Mouse (Mus musculus) E14TG2a.4 (cell line): Measurements from ENCODE around the gene E330009J07Rik.

Experiments
- H3K27me3 ChIP-seq: 2 replicates; pipeline ENCODE4 v1.6.1; 2014; ENCODE audit warnings: low read length, control low read depth; ENCODE audit not compliant: insufficient read depth
- H3K36me3 ChIP-seq: 2 replicates; pipeline ENCODE4 v1.6.1; 2014; ENCODE audit warnings: low read length, control low read depth; ENCODE audit not compliant: insufficient read depth
- H3K4me1 ChIP-seq: replicated peaks from 2 replicates; pipeline ENCODE4 v1.6.1; 2014; ENCODE audit warnings: low read depth, low read length, control low read depth
- H3K4me3 ChIP-seq: replicated peaks from 2 replicates; pipeline ENCODE4 v1.5.1; 2014; ENCODE audit warnings: mild to moderate bottlenecking, low read length
- H3K9me3 ChIP-seq: 2 replicates; pipeline ENCODE4 v1.6.1; 2014; ENCODE audit warnings: low read length, control low read depth
- CTCF ChIP-seq: conservative IDR thresholded peaks from 2 replicates; pipeline ENCODE4 v1.5.1; 2014; ENCODE audit warnings: low read length
- NANOG ChIP-seq: IDR thresholded peaks from 2 replicates; pipeline ENCODE4 v1.6.1; 2014; ENCODE audit warnings: borderline replicate concordance, low read length, mixed read lengths
- POU5F1 ChIP-seq: IDR thresholded peaks from 2 replicates; pipeline ENCODE4 v1.6.1; 2014; ENCODE audit warnings: low read length, borderline replicate concordance

Gene E330009J07Rik

GRCm38 (mm10) chr6:40448626-40449025 lies 12.7 kb upstream of the E330009J07Rik start:
- no peaks in the 10 kb centered on the region for H3K36me3 ChIP-seq
- TF ChIP-seq POU5F1 (no peak), CTCF (no peak), NANOG (no peak)
- no peak overlapping the region for H3K4me3 ChIP-seq
- H3K9me3 ChIP-seq = no peaks in the 10 kb centered on the region
- peaks cover 19% of the 10 kb centered on the region for H3K27me3 ChIP-seq
- no peaks in the 10 kb centered on the region for H3K4me1 ChIP-seq

- H3K4me3 ChIP-seq = no peak overlapping the region
- peaks cover 34% of the 10 kb centered on the region for H3K27me3 ChIP-seq
- H3K9me3 ChIP-seq = peaks cover 7% of the 10 kb centered on the region; the same call in 1 of the 2 replicates
- no peak for TF ChIP-seq POU5F1
- no peak for TF ChIP-seq CTCF
- no peaks in the 10 kb centered on the region for H3K36me3 ChIP-seq
- peaks cover 7% of the 10 kb centered on the region for H3K4me1 ChIP-seq
Observed at GRCm38 (mm10) chr6:40443281-40443928, 7.5 kb upstream of the E330009J07Rik start.

DNA sequence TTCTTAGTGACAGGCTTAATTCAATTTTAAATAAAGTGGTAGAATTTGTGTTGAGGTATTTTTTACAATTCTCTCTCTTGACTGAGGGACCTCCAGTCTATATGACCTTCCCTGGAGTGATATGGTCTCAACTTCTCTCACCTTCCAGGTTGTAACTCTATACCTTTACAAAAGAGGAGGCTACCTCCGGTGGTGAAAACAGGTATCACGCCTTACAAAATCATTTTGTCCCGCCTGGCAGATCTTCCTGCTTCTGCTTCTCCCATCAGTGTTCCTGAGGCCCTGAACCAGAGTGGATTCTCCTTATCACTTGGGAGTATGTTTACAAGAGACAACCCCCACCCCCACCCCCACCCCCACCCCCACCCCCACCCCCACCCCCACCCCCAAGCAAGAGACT lies 5.8 kb upstream of the E330009J07Rik start:
- Histone ChIP-seq H3K9me3 (peaks cover 7% of the 10 kb centered on the region; the same call in 1 of the 2 replicates), H3K36me3 (no peaks in the 10 kb centered on the region), H3K4me1 (peaks cover 7% of the 10 kb centered on the region), H3K4me3 (no peak overlapping the region), H3K27me3 (peaks cover 48% of the 10 kb centered on the region)
- TF ChIP-seq POU5F1 (no peak), CTCF (peak; percentile 14; the same call in 1 of the 2 replicates)

- Histone ChIP-seq H3K4me1 (peaks cover 7% of the 10 kb centered on the region), H3K4me3 (no peak overlapping the region), H3K9me3 (peaks cover 7% of the 10 kb centered on the region; the same call in 1 of the 2 replicates), H3K36me3 (no peaks in the 10 kb centered on the region), H3K27me3 (peaks cover 52% of the 10 kb centered on the region)
- no peak for TF ChIP-seq CTCF
- TF ChIP-seq NANOG = no peak
- no peak for TF ChIP-seq POU5F1
Observed at GRCm38 (mm10) chr6:40441276-40441675, 5.3 kb upstream of the E330009J07Rik start.

- H3K4me3 ChIP-seq = no peak overlapping the region
- TF ChIP-seq CTCF (no peak), NANOG (no peak), POU5F1 (no peak)
- no peaks in the 10 kb centered on the region for H3K36me3 ChIP-seq
- H3K9me3 ChIP-seq = peaks cover 7% of the 10 kb centered on the region; the same call in 1 of the 2 replicates
- peaks cover 12% of the 10 kb centered on the region for H3K4me1 ChIP-seq
- peaks cover 60% of the 10 kb centered on the region for H3K27me3 ChIP-seq
Observed at GRCm38 (mm10) chr6:40439731-40440130, 3.8 kb upstream of the E330009J07Rik start.

GRCm38 (mm10) chr6:40438936-40439335 lies 3.0 kb upstream of the E330009J07Rik start, which contains the start of gene Wee2:
Gene Wee2, plus strand, starts transcription at chr6:40439088.
- TF ChIP-seq POU5F1 (no peak), CTCF (no peak), NANOG (no peak)
- peaks cover 7% of the 10 kb centered on the region; the same call in 1 of the 2 replicates for H3K9me3 ChIP-seq
- H3K27me3 ChIP-seq = peaks cover 66% of the 10 kb centered on the region
- H3K4me1 ChIP-seq = peaks cover 17% of the 10 kb centered on the region
- no peaks in the 10 kb centered on the region for H3K36me3 ChIP-seq
- no peak within 1 kb of the TSS for H3K4me3 ChIP-seq

DNA sequence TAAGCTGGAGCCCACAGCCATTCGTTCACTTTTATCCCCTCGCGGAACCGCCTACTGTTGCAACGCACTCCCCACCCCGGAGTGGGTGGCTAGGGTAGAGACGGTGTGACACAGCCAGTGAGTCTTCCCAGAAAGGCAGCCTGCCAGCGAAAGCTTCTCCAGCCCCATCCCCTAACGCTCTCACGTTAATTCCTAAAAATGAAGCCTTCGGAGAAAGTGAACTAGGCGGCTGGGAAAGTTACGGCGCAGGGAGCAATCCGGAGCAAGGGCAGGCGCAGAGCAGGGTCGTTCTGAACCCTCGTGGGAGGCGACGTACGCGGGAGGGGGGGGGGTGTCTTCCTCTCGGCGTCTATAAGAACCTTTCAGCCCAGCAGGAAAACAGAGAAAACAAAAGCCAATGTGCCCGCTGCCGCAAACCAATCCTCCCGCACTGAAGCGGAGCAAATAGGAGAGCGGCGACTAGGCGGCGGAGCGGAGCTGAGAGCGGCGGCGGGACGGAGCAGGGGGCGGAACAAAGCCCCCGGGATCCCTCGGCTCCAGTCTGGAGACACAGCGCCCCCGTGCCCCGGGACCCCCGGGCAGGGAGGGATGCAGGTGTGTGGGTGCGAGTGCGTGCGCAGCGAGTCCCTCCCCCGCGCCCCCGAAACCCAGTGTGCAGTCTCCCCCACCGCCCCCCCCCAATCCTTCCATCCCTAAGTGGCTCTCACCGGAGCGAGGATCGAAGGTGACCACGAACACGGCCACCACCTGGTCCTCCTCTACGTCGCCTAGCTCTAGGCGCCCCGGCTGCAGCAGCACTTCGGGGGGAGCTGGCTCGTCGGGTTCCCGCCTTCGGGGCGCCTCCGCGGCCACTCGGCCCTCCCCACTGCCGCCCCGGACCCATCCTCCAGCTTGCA lies 536 bp downstream of the E330009J07Rik start:
- no peak for TF ChIP-seq CTCF
- no peak for TF ChIP-seq NANOG
- TF ChIP-seq POU5F1 = no peak
- peaks cover 10% of the 10 kb centered on the region for H3K4me1 ChIP-seq
- H3K27me3 ChIP-seq = peaks cover 70% of the 10 kb centered on the region

DNA sequence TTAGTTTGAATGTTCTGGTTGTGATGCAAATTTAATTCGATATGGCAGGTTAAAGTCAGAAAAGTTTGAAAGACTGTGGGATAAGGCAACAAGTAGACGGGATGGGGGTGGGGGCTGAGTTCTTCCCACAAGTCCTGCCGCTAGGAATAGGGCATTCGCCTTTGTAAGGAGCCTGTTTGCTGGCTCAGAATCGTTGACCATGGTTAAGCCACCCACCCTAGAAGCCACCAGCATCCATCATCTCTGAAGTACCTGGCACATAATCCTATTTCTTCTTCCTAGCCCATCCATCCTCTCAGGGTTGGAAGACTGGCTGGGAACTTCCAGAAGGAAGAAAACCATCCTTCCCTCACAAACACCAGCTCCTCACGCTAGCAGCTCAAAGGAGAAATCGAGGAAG lies 1.2 kb downstream of the E330009J07Rik start:
- Histone ChIP-seq H3K27me3 (peaks cover 65% of the 10 kb centered on the region), H3K4me1 (peaks cover 10% of the 10 kb centered on the region), H3K4me3 (peak overlapping the region; percentile 93), H3K9me3 (no peaks in the 10 kb centered on the region), H3K36me3 (no peaks in the 10 kb centered on the region)
- TF ChIP-seq NANOG = no peak; the same call in 1 of the 2 replicates
- TF ChIP-seq CTCF = no peak
- TF ChIP-seq POU5F1 = no peak

More for the DNA sequence above, 536 bp downstream of the E330009J07Rik start:
- Histone ChIP-seq H3K36me3 (no peaks in the 10 kb centered on the region), H3K4me3 (peak overlapping the region; percentile 93), H3K9me3 (no peaks in the 10 kb centered on the region)
